In genomic region chr7:68682929-68683643, GRCm38 (mm10) we compare ENCODE assay signal across 14 mouse cellular contexts.
DNase-seq lines count a peak whose midpoint lies in the region; ATAC-seq and TF ChIP-seq lines count a peak whose summit lies in the region.
"Had no signal": no experiment of that assay in that cellular context is flagged by ENCODE, and none has a peak within 500 bp of the region (broad histone marks: within the 10 kb centered on the region; RNA-seq: fewer than 3 reads in every experiment).

No protein-coding gene starts in this region.

- peak; percentile 68 for ATAC-seq in CD4-positive, CD25-positive, alpha-beta regulatory T cell, adult 4 months
- ATAC-seq in hematopoietic stem cell, adult 5-6 weeks (replicated peaks in 1 of 2; ENCODE audit: insufficient read depth in 1 of 2, low FRiP score in 2 of 2, low TSS enrichment in 1 of 2, low read depth in 1 of 2, poor library complexity in 2 of 2, severe bottlenecking in 2 of 2) = peak; percentile 75 to 76
- peak; percentile 90 for ATAC-seq in megakaryocyte progenitor cell, adult 5-6 weeks (replicated peaks; ENCODE audit: poor library complexity)

- TF ChIP-seq POLR2A in kidney, adult 2 months (IDR thresholded peaks at IDR 0.05; ENCODE audit: low read depth, low read length) = no peak

- no peak overlapping the region for H3K4me3 ChIP-seq in kidney, adult 2 months (ENCODE audit: insufficient read depth, low read depth, low read length)
- H3K4me3 ChIP-seq in midbrain, embryonic 10.5 days = no peak overlapping the region
- H3K4me3 ChIP-seq: embryonic facial prominence, embryonic 15.5 days; heart, embryonic 15.5 days; hindbrain, embryonic 13.5 days had no signal

- H3K27me3 ChIP-seq in kidney, adult 2 months (replicated peaks; ENCODE audit: control insufficient read depth, insufficient read depth, low read length) = no peaks in the 10 kb centered on the region; the same call in 1 of the 2 replicates
- H3K27me3 ChIP-seq in midbrain, embryonic 10.5 days (ENCODE audit: low read depth, poor library complexity, severe bottlenecking) = no peaks in the 10 kb centered on the region
- H3K27me3 ChIP-seq: embryonic facial prominence, embryonic 15.5 days; heart, embryonic 15.5 days; hindbrain, embryonic 13.5 days had no signal

- 68% methylated on average over 5 of the region's 5 CpGs for WGBS in kidney, adult 2 months
- WGBS in midbrain, embryonic 10.5 days = 85% methylated on average over 5 of the region's 5 CpGs

- no peak overlapping the region for H3K27ac ChIP-seq in kidney, adult 2 months (ENCODE audit: insufficient read depth, low read depth, low read length)
- no peak overlapping the region for H3K27ac ChIP-seq in midbrain, embryonic 10.5 days (replicated peaks)
- H3K27ac ChIP-seq: embryonic facial prominence, embryonic 15.5 days; heart, embryonic 15.5 days; hindbrain, embryonic 13.5 days; liver, embryonic 14.5 days had no signal

- no peak for TF ChIP-seq CTCF in kidney, adult 2 months (conservative IDR thresholded peaks at IDR 0.05; ENCODE audit: insufficient read depth, insufficient read length, low read depth, low read length)

- DNase-seq in layer of hippocampus, adult 11-12 months (ENCODE audit: low spot score) = peak; percentile 10
- DNase-seq in layer of hippocampus, adult 18-20 months (ENCODE audit: low spot score in 2 of 2) = no peak
- no peak for DNase-seq in kidney, adult 2 months
- DNase-seq in midbrain, embryonic 10.5 days (ENCODE audit: low spot score) = no peak
- DNase-seq: cerebellum, adult 11 months; cerebellum, postnatal 36 days; thymus, postnatal 14 days had no signal

- peaks cover 3% of the 10 kb centered on the region; the same call in 1 of the 2 replicates for H3K4me1 ChIP-seq in kidney, adult 2 months (ENCODE audit: control insufficient read depth, insufficient read depth, low read length)
- peaks cover 13% of the 10 kb centered on the region; the same call in 1 of the 2 replicates for H3K4me1 ChIP-seq in midbrain, embryonic 10.5 days
- H3K4me1 ChIP-seq: embryonic facial prominence, embryonic 15.5 days; heart, embryonic 15.5 days had no signal

- no peaks in the 10 kb centered on the region for H3K36me3 ChIP-seq in kidney, adult 2 months (ENCODE audit: control insufficient read depth, insufficient read depth, low read length)
- H3K36me3 ChIP-seq in midbrain, embryonic 10.5 days = no peaks in the 10 kb centered on the region
- H3K36me3 ChIP-seq: embryonic facial prominence, embryonic 15.5 days; heart, embryonic 15.5 days; hindbrain, embryonic 13.5 days had no signal

- H3K9me3 ChIP-seq in midbrain, embryonic 10.5 days (replicated peaks) = no peaks in the 10 kb centered on the region
- H3K9me3 ChIP-seq: embryonic facial prominence, embryonic 15.5 days; heart, embryonic 15.5 days; hindbrain, embryonic 13.5 days had no signal
